Mouse (Mus musculus) intestine, postnatal 0 days (tissue): ENCODE measurements around the gene Unc93b1. TPM values are rescaled to one million over a fixed set of nuclear protein-coding genes. Genes with fewer than 3 reads are reported as not detected.

ENCODE experiments used
- ATAC-seq: fragments of 200-750 bp; cut with Nextera tagmentation; 2 replicates; pipeline ENCODE4 v1.8.0; 2017; ENCODE audit warnings: mild to moderate bottlenecking, moderate TSS enrichment, moderate library complexity
- H3K27ac ChIP-seq: fragments of 300-500 bp; sonication (generic); 2 replicates; pipeline ENCODE4 v1.5.1; 2014; ENCODE audit warnings: mild to moderate bottlenecking, low read depth, low read length, moderate library complexity
- H3K27me3 ChIP-seq: fragments of 300-500 bp; sonication (generic); replicated peaks from 2 replicates; pipeline ENCODE4 v1.6.1; 2014; ENCODE audit warnings: low read length, mixed read lengths; ENCODE audit not compliant: control insufficient read depth, insufficient read depth
- H3K36me3 ChIP-seq: fragments of 300-500 bp; sonication (generic); 2 replicates; pipeline ENCODE4 v1.6.1; 2014; ENCODE audit warnings: mild to moderate bottlenecking, moderate library complexity; ENCODE audit not compliant: control insufficient read depth, insufficient read depth
- H3K4me1 ChIP-seq: fragments of 300-500 bp; sonication (generic); replicated peaks from 2 replicates; pipeline ENCODE4 v1.6.1; 2014; ENCODE audit warnings: antibody characterized with exemption, low read length, mixed read lengths; ENCODE audit not compliant: control insufficient read depth, insufficient read depth
- H3K4me2 ChIP-seq: fragments of 300-500 bp; sonication (generic); replicated peaks from 2 replicates; pipeline ENCODE4 v1.6.1; 2014; ENCODE audit warnings: low read depth, mild to moderate bottlenecking, moderate library complexity
- H3K4me3 ChIP-seq: fragments of 300-500 bp; sonication (generic); 2 replicates; pipeline ENCODE4 v1.5.1; 2014; ENCODE audit warnings: low read depth, low read length
- H3K9ac ChIP-seq: fragments of 300-500 bp; sonication (generic); 2 replicates; pipeline ENCODE4 v1.6.1; 2014; ENCODE audit warnings: mild to moderate bottlenecking, low read depth, low read length
- H3K9me3 ChIP-seq: fragments of 300-500 bp; sonication (generic); 2 replicates; pipeline ENCODE4 v1.6.1; 2016; ENCODE audit warnings: mixed run types; ENCODE audit not compliant: control insufficient read depth
- CTCF ChIP-seq: sonication (generic); IDR thresholded peaks from 2 replicates; pipeline ENCODE4 v1.5.1; 2016; ENCODE audit warnings: low read depth, mild to moderate bottlenecking, control low read depth, antibody characterized with exemption, moderate library complexity
- WGBS: fragments of 180-500 bp; shearing (Covaris S2); extraction: QIAGEN DNeasy Blood & Tissue Kit; methylation state at CpG from one replicate; pipeline ENCODE4 v1.1.7; 2014; 5-methylcytosine and 5-hydroxymethylcytosine counted together
- polyA plus RNA-seq: library from polyadenylated mRNA; unstranded; fragments of >200 nt; fragmentation: Nextera tagmentation; extraction: Ambion mirVana; gene quantifications from 2 replicates; pipeline ENCODE4 v1.2.1, GENCODE M21; 2015

Unc93b1 gene
- 28.3 and 29.2 TPM in 2 replicates for polyA plus RNA-seq

- ATAC-seq = peak; percentile 88
- 0 out of 2 replicates have a peak, but pooled peaks cover under 1% of the 10 kb centered on the region for H3K4me1 ChIP-seq
- peak within 1 kb of the TSS; percentile 64 for H3K4me3 ChIP-seq
- no peaks in the 10 kb centered on the region for H3K36me3 ChIP-seq
- H3K9me3 ChIP-seq = no peaks in the 10 kb centered on the region
- peak within 1 kb of the TSS; percentile 70 for H3K27ac ChIP-seq
- no peaks in the 10 kb centered on the region for H3K27me3 ChIP-seq
- TF ChIP-seq CTCF = 0 out of 2 replicates have a peak, but pooled peaks have one; percentile 1
- WGBS = 8% methylated on average over 42 of the region's 42 CpGs
- peak within 1 kb of the TSS; percentile 58 for H3K9ac ChIP-seq
- peak within 1 kb of the TSS; percentile 93 for H3K4me2 ChIP-seq
These were observed at the start of gene Unc93b1 for GRCm38 (mm10) chr19:3935032-3935895. Unc93b1 (plus strand) TSS chr19:3935186.

GRCm38 (mm10) chr19:3889096-3889495, 45.9 kb upstream of the Unc93b1 start:
- Histone ChIP-seq H3K4me2 (no peak overlapping the region), H3K27me3 (no peaks in the 10 kb centered on the region), H3K27ac (no peak overlapping the region), H3K9ac (no peak overlapping the region), H3K4me1 (no peaks in the 10 kb centered on the region), H3K4me3 (no peak overlapping the region), H3K9me3 (no peaks in the 10 kb centered on the region), H3K36me3 (peaks cover 94% of the 10 kb centered on the region)
- no peak for TF ChIP-seq CTCF
- no peak for ATAC-seq
- WGBS = 93% methylated on average over 5 of the region's 5 CpGs

- Histone ChIP-seq H3K9me3 (no peaks in the 10 kb centered on the region), H3K36me3 (peaks cover 94% of the 10 kb centered on the region), H3K4me2 (no peak overlapping the region), H3K9ac (no peak overlapping the region), H3K27ac (no peak overlapping the region), H3K27me3 (no peaks in the 10 kb centered on the region), H3K4me1 (no peaks in the 10 kb centered on the region), H3K4me3 (no peak overlapping the region)
- WGBS = 79% methylated on average over 8 of the region's 8 CpGs
- ATAC-seq = no peak
- TF ChIP-seq CTCF = peak; percentile 58
These were observed 44.8 kb upstream of the Unc93b1 start for GRCm38 (mm10) chr19:3890181-3890580.

GRCm38 (mm10) chr19:3893545-3894116, 41.4 kb upstream of the Unc93b1 start:
- no peak for TF ChIP-seq CTCF
- no peaks in the 10 kb centered on the region for H3K4me1 ChIP-seq
- ATAC-seq = peak; percentile 8; the same call in 1 of the 2 replicates
- H3K4me3 ChIP-seq = no peak overlapping the region
- no peak overlapping the region for H3K9ac ChIP-seq
- H3K4me2 ChIP-seq = no peak overlapping the region
- peaks cover 97% of the 10 kb centered on the region for H3K36me3 ChIP-seq
- 69% methylated on average over 4 of the region's 4 CpGs for WGBS
- no peaks in the 10 kb centered on the region for H3K27me3 ChIP-seq
- no peak overlapping the region for H3K27ac ChIP-seq
- H3K9me3 ChIP-seq = no peaks in the 10 kb centered on the region

- no peak overlapping the region for H3K4me3 ChIP-seq
- ATAC-seq = no peak
- WGBS = 78% methylated on average over 2 of the region's 2 CpGs
- H3K27ac ChIP-seq = no peak overlapping the region
- no peak overlapping the region for H3K9ac ChIP-seq
- no peaks in the 10 kb centered on the region for H3K4me1 ChIP-seq
- H3K9me3 ChIP-seq = no peaks in the 10 kb centered on the region
- H3K27me3 ChIP-seq = no peaks in the 10 kb centered on the region
- peaks cover 98% of the 10 kb centered on the region for H3K36me3 ChIP-seq
- no peak for TF ChIP-seq CTCF
- no peak overlapping the region for H3K4me2 ChIP-seq
These were observed 40.7 kb upstream of the Unc93b1 start for GRCm38 (mm10) chr19:3894294-3894693.

- H3K27ac ChIP-seq = peak overlapping the region; percentile 29; the same call in 1 of the 2 replicates
- 19% methylated on average over 3 of the region's 3 CpGs for WGBS
- ATAC-seq = peak; percentile 48
- H3K27me3 ChIP-seq = no peaks in the 10 kb centered on the region
- no peak for TF ChIP-seq CTCF
- no peak overlapping the region for H3K4me3 ChIP-seq
- H3K4me2 ChIP-seq = no peak overlapping the region
- no peaks in the 10 kb centered on the region for H3K9me3 ChIP-seq
- H3K9ac ChIP-seq = no peak overlapping the region
- H3K4me1 ChIP-seq = no peaks in the 10 kb centered on the region
- H3K36me3 ChIP-seq = peaks cover 99% of the 10 kb centered on the region
These were observed 39.8 kb upstream of the Unc93b1 start for GRCm38 (mm10) chr19:3895171-3895631.
